Mouse (Mus musculus): ENCODE measurements around the gene Dot1l.
"Not testable (repeated sequence)": the region's sequence is repeated elsewhere in the genome, so short reads cannot be mapped to it uniquely, and the experiment has no call there.

The Dot1l gene

GRCm38 (mm10) chr10:80812391-80813041 lies 57.5 kb downstream of the Dot1l start:
- no peak for DNase-seq (ENCODE audit: low spot score)

- DNase-seq (ENCODE audit: low spot score), result no peak
These were observed 58.4 kb downstream of the Dot1l start, which contains the start of gene Jsrp1 for GRCm38 (mm10) chr10:80813366-80813765. TSS of gene Jsrp1 (minus strand) at chr10:80813498.

DNA sequence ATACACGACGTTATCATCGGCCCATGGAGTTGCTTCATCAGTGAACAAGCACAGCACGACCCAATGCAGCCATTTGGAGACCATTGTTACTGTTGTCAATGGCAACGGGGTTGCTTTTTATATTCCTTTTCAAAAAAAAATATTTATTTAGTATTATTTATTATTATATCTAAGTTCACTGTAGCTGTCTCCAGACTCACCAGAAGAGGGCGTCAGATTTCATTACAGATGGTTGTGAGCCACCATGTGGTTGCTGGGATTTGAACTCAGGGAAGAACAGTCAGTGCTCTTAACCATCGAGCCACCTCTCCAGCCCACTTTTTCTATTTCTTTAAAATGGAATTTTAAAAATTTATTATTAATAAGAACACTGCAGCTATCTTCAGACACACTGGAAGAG lies 59.8 kb downstream of the Dot1l start:
- no peak for DNase-seq (ENCODE audit: low spot score)

- DNase-seq (ENCODE audit: low spot score), result not testable (repeated sequence)
These were observed 61.3 kb downstream of the Dot1l start for GRCm38 (mm10) chr10:80816303-80816702.

GRCm38 (mm10) chr10:80817164-80817563 lies 62.2 kb downstream of the Dot1l start:
- DNase-seq (ENCODE audit: low spot score), result no peak

- DNase-seq (ENCODE audit: low spot score), result not testable (repeated sequence)
These were observed 62.9 kb downstream of the Dot1l start for GRCm38 (mm10) chr10:80817955-80818354.

GRCm38 (mm10) chr10:80818599-80819281 lies 63.7 kb downstream of the Dot1l start:
- no peak for DNase-seq (ENCODE audit: low spot score)

- no peak for DNase-seq (ENCODE audit: low spot score)
These were observed 64.4 kb downstream of the Dot1l start for GRCm38 (mm10) chr10:80819406-80819805.

- DNase-seq (ENCODE audit: low spot score), result no peak
These were observed 67.0 kb downstream of the Dot1l start for GRCm38 (mm10) chr10:80821991-80822390.

GRCm38 (mm10) chr10:80822528-80822927 lies 67.5 kb downstream of the Dot1l start:
- no peak for DNase-seq (ENCODE audit: low spot score)

GRCm38 (mm10) chr10:80823316-80823715 lies 68.3 kb downstream of the Dot1l start:
- no peak for DNase-seq (ENCODE audit: low spot score)

- DNase-seq (ENCODE audit: low spot score), result no peak
These were observed 69.0 kb downstream of the Dot1l start for GRCm38 (mm10) chr10:80823847-80824643.

DNA sequence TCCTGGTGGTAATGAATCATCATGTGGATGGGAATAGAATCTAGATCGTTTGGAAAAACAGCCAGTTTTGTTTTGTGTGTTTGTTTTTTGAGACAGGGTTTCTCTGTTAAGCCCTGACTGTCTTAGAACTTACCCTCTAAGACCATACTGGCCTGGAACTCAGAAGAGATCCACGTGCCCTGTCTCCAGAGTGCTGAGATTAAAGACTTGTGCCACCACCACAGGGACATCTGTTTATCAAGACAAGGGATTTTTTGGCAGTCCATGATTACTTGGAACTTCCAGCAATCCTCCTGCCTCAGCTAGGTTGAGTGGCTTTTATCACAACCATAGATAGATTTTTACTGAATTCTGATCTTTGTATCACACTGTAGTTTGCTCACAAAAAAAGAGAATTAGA lies 69.8 kb downstream of the Dot1l start:
- DNase-seq (ENCODE audit: low spot score), result no peak

DNA sequence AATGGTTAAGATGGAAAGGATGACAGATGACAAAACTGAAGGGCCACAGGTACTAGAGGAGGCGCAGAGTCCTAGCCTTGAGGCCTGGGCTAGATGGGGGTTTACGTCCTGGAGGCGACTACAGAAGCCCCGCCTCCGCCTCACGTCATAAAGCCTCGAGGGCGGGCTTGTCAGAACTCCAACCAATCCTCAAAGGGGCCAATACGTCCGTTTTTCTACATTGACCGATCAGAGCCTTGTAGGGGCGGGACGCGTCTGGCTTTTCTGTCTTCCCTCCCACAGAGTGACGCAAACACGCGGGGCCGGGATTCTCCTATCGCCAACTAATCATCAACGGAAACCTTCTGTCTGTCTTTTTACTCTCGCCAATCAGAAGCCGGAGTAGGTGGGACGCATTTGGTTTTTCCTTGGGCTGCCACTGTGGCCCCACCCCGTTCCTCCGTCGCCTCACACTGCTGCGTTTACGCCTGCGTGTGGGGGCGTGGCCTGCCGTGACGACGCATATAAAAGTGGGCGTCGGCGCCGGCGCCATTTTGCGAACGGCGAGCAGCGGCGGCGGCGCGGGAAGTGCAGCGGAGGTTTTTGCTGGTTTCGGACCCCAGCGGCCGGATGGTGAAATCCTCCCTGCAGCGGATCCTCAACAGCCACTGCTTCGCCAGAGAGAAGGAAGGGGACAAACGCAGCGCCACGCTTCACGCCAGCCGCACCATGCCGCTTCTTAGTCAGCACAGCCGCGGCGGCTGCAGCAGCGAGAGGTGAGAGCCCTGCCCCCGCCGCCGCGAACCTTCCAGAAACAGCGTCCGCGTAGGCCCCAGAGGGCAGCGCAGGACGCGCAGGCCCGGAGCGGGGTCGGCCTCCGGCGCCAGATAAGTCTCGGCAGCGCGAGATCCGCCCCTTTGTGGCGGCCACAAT lies 71.4 kb downstream of the Dot1l start, which contains the start of gene Oaz1:
TSS of gene Oaz1 (plus strand) at position 506 of the 912 bp plus-strand sequence.
- peak; percentile 85 for DNase-seq (ENCODE audit: low spot score)

- no peak for DNase-seq (ENCODE audit: low spot score)
These were observed 72.3 kb downstream of the Dot1l start for GRCm38 (mm10) chr10:80827063-80827869.

DNA sequence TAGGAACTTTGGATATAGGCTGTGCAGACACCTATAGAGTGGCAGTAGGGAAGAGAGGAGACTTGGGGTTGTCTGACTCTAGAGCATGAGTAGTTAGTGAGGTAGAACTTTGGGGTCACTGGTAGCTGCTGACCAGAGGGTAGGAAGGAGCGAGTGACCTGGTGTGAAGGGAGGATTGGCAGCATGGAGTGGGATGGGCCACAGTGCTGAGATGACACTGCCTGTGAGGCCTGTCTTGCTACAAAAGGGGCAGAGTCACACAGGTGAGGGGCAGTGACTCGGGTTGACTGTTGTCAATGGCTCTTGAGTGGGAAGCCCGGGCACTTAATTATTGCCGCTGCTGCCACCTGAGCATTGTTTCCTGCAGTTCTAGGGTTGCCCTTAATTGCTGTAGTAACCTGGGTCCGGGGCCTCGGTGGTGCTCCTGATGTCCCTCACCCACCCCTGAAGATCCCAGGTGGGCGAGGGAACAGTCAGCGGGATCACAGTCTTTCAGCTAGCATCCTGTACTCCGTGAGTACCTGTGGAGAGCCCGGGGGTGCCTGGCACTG lies 72.9 kb downstream of the Dot1l start:
- no peak for DNase-seq (ENCODE audit: low spot score)

DNA sequence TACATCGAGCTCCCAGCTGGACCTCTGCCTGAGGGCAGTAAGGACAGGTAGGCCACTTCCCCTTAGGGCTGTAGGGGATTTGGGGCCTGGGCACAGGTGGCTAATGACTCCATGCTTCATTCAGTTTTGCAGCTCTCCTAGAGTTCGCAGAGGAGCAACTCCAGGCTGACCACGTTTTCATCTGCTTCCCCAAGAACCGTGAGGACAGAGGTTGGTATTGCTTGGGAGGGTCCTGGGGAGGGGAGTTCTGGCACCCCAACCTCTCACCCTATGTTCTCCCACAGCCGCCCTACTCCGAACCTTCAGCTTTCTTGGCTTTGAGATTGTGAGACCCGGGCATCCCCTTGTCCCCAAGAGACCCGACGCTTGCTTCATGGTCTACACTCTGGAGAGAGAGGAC lies 73.6 kb downstream of the Dot1l start:
- DNase-seq (ENCODE audit: low spot score), result not testable (repeated sequence)

DNA sequence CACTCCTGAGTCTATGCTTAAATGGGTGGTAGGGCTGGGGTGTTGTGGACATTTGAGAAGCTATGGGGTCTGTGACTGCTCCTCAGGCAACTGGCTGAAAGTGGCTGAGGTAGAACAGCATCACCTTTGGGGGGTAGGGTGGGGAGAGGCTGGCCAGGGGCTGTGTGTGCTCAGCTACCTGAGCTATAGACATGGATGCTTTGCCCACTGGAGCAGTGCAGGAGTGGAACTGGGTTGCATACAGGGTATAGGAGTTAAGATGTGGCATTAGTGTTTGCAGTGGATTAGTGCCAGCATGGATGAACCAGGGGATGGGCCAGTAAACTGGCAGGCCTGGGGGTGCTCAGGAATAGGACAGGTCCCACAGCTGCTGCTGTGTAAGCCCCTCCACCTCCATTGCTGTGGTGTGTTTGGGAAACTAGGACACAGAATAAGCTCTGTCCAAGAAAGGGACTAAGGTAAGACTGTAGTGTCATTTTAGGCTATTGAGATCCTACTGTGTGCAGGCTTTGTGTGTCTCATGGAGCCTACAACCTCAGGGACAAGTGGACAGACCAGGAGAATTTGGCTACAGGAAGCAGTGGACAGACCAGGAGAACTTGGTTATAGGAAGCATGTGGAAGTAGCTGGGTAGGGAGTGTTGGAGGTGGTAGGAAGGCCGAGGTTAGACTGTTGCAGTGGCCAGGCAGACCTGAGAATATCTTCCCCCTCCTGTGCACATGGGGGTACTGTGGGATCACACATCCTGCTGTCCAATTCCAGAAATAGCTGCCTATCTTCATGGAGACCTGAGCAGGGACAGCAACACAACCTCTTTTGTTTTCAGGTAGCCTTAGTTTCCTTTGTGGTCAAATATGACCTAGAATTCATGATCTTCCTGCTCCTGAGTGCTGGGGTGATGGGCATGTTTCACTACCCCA lies 74.6 kb downstream of the Dot1l start:
- no peak for DNase-seq (ENCODE audit: low spot score)

GRCm38 (mm10) chr10:80831136-80831535 lies 76.1 kb downstream of the Dot1l start:
- DNase-seq (ENCODE audit: low spot score), result no peak
